Mouse (Mus musculus) neutrophil, adult 5-6 weeks (primary cell): ENCODE results near the gene Tgfbi. TPM values are rescaled to one million over a fixed set of nuclear protein-coding genes. Genes with fewer than 3 reads are reported as not detected.

Source experiments
- ATAC-seq: fragments of 151-379, 151-347 bp; 2 replicates; pipeline ENCODE4 v1.8.0; 2017; ENCODE audit warnings: mild to moderate bottlenecking, moderate TSS enrichment; ENCODE audit not compliant: insufficient number of reproducible peaks, poor library complexity, low FRiP score, severe bottlenecking; ENCODE audit errors: extremely low read depth
- total RNA-seq: library from RNA; stranded (forward); fragments of 200-1000 nt; gene quantifications from 2 replicates; pipeline ENCODE4 v1.2.3, GENCODE M21; 2017

The Tgfbi gene
- total RNA-seq, 1 experiment from 2014 or later: 473 TPM

GRCm38 (mm10) chr13:56595246-56595645 lies 14.1 kb upstream of the Tgfbi start:
- no peak for ATAC-seq

DNA sequence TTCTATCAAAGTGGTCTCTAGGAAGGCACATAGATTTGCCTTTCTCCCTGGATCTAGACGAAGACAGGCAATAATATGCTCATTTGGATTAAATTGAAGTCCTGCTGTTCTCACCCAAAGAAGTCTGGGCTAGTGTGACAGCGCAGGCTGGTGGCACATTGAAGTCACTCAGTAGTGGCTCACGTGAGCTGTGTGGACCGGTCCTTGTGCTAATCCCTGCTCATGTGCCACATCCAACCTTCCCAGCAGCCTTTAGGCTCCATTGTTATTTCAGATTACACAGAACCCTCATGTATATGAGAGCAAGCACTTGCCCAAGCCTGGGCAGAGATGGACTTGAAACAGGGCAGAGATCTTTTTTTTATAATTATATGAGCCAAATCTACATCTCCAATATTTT lies 12.0 kb upstream of the Tgfbi start:
- ATAC-seq: no peak

- no peak for ATAC-seq
Measured at GRCm38 (mm10) chr13:56597831-56598612, 11.3 kb upstream of the Tgfbi start.

- ATAC-seq: no peak
Measured at GRCm38 (mm10) chr13:56599511-56599910, 9.8 kb upstream of the Tgfbi start.

- no peak for ATAC-seq
Measured at GRCm38 (mm10) chr13:56600216-56600890, 9.0 kb upstream of the Tgfbi start.

GRCm38 (mm10) chr13:56601199-56601598 lies 8.1 kb upstream of the Tgfbi start:
- ATAC-seq: peak; percentile 8; the same call in 1 of the 2 replicates

- no peak for ATAC-seq
Measured at GRCm38 (mm10) chr13:56605503-56605902, 3.8 kb upstream of the Tgfbi start.

- no peak for ATAC-seq
Measured at GRCm38 (mm10) chr13:56606724-56607123, 2.6 kb upstream of the Tgfbi start.

DNA sequence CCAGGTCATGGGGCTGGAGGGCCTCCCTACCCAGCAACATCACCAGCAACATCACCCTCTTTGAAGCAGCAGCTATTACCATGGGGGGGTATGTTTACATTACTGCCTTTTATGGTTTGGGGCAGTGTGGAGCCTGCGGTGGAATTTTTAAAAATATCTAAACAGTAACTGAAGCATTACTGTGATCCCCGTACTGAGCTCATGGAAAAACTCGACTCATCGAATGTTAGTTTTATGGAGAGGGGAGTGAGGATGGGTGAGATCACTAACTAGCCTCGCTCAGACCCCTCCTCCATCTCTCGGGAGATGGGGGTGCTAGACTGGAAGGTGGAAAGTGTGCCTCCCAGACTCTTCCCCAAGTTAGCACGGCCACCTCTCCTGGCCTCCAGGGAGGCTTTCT lies 2.1 kb upstream of the Tgfbi start:
- no peak for ATAC-seq

GRCm38 (mm10) chr13:56607846-56608245 lies 1.5 kb upstream of the Tgfbi start:
- ATAC-seq: no peak

DNA sequence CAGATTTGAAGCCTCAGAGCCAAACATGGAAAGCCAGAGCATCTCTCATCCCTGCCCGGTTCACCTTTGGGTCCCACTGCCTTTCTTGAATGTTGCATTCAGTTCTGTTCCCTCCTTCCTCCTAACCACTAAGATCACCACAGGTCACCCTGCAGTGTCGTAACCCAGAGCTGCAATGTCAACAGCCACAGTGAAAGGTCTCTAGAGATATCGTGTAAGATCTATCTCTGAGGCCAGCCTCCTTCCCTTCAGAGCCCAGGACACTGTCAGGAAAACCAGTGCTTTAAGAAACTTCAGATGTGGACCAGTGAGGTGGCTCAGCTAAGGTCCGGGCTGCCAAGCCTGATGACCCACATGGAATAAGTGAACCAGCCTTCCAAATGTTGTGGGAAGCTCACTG lies 1.8 kb downstream of the Tgfbi start:
- peak; percentile 31; the same call in 1 of the 2 replicates for ATAC-seq

DNA sequence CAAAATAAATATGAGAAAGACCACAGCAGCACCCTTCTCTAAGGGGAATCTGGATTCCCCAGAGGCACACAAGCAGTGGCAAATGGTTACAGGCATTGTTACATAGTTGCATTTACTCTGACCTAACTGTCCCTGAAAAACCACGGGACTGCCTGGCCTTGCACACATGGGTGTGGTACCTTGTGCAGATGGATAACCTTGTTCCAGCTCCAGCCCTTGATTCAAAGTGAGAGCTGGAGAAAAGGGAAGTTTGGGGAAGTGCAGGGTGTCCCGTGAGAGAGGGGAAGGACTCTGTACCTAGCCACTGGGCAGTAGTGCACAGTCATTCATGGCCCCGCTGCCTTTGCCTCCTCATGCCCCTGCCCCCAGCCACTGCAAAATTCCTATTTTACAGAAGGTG lies 2.4 kb downstream of the Tgfbi start:
- no peak; the same call in 1 of the 2 replicates for ATAC-seq

DNA sequence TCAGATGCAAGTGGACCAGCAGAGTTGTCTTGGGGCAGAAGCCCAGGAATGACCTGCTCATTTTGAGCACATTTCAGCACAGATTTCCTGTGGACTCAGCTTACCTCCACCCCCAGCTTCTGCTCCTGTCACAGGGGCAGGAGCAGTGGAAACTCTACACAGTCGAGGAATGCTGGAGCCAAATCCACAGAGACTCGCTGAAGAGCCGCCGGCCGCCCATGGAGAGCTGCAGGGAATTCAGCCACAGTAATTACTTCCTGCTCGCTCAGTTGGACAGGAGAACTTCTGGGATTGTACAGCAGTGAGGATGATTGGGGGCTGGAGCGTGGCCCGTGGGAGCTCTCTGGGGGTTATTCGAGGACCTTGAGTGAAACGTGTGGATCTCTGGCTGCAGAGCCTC lies 3.0 kb downstream of the Tgfbi start:
- no peak for ATAC-seq

- ATAC-seq: peak; percentile 24; the same call in 1 of the 2 replicates
Measured at GRCm38 (mm10) chr13:56613366-56613998, 4.2 kb downstream of the Tgfbi start.

GRCm38 (mm10) chr13:56614768-56615167 lies 5.4 kb downstream of the Tgfbi start:
- ATAC-seq: no peak

DNA sequence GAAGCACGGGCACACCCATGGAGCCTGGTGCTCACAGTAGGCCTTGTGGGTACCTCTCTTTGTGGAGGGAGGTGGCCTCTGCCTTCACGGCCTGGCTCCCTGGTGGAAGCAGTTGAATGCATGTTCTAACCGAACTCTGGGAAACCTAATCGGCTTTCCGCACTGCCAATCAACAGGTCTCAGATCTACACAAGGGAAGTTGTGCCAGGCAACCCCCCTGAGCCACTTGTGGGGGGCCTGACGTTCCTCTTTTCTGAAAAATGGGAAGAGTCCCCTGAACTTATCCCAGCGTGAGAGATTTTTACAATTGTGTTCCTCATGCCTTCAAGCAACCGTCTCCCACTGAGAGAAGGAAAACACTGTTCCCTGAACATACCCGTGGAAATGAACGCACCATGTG lies 5.9 kb downstream of the Tgfbi start:
- ATAC-seq: no peak

GRCm38 (mm10) chr13:56615864-56616263 lies 6.5 kb downstream of the Tgfbi start:
- ATAC-seq: 0 out of 2 replicates have a peak, but pooled peaks have one; percentile 8

DNA sequence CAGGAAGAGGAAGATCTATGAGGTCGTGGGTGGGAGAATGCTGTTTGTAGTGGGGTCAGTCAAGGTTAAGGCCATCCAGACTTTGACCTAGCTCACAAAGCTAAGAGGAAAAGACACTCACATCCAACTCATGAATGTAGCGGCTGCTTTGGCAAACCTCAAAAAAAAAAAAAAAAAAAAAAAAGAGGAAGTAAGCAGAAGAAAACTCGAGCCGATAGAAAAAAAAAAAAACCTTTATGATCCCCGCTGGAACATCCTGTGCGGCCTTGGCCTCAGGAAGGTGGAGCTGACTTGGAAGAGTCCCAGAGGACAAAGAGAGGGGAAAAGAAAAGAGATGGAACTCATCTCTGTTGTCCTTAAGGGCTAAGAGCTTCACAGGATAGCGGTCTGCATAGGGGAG lies 7.1 kb downstream of the Tgfbi start:
- no peak for ATAC-seq

DNA sequence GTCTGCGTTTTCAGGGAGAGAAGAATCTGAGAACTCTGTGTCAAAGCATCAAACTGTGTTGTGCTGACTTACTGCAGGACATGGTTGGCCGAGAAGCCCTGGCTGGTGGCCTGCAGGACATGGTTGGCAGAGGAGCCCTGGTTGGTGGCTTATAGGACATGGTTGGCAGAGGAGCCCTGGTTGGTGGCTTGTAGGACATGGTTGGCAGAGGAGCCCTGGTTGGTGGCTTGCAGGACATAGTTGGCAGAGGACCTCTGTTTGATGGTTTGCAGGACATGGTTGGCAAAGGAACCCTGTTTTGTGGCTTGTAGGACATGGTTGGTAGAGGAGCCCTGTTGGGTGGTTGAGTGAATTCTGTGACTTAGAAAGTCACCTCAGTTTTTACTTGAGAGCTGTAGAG lies 7.9 kb downstream of the Tgfbi start:
- ATAC-seq: no peak

GRCm38 (mm10) chr13:56622201-56622757 lies 13.0 kb downstream of the Tgfbi start:
- no peak for ATAC-seq
